Mouse (Mus musculus): ENCODE measurements at regions not wholly inside any gene's neighbourhood (a gene's known extent, or its start where the extent isn't known, plus 50 kb on each side); places are given as distances from the start of the nearest gene placed in this dataset.

- no peak for TF ChIP-seq CTCF (IDR thresholded peaks at IDR 0.05; ENCODE audit: low read depth)
- TF ChIP-seq EP300 (IDR thresholded peaks at IDR 0.05; ENCODE audit: low read depth): no peak
Measured at GRCm38 (mm10) chr8:81066765-81067164, 52.0 kb upstream of the Usp38 start.

All from heart, postnatal 0 days (tissue).